ENCODE assay signal across 15 mouse cellular contexts in genomic region chr17:67133026-67133425, GRCm38 (mm10).
A peak's percentile ranks its signal among the peaks of the same experiment; 100 is the strongest.
DNase-seq lines count a peak whose midpoint lies in the region; ATAC-seq and TF ChIP-seq lines count a peak whose summit lies in the region.
"Had no signal": no experiment of that assay in that cellular context is flagged by ENCODE, and none has a peak within 500 bp of the region (broad histone marks: within the 10 kb centered on the region; RNA-seq: fewer than 3 reads in every experiment).

No protein-coding gene starts in this region.

- no peak for DNase-seq in embryonic facial prominence, embryonic 10.5 days (ENCODE audit: low spot score)
- no peak for DNase-seq in hindbrain, embryonic 14.5 days (ENCODE audit: low spot score)
- no peak for DNase-seq in layer of hippocampus, adult 2 months (ENCODE audit: low spot score in 2 of 2)
- DNase-seq in layer of hippocampus, adult 8-10 months (ENCODE audit: low spot score in 2 of 2) = no peak
- no peak for DNase-seq in adrenal gland, adult 8-10 months
- DNase-seq: thymus, postnatal 14 days had no signal

- H3K9me3 ChIP-seq in embryonic facial prominence, embryonic 12.5 days = no peaks in the 10 kb centered on the region
- no peaks in the 10 kb centered on the region for H3K9me3 ChIP-seq in embryonic facial prominence, embryonic 10.5 days
- H3K9me3 ChIP-seq in hindbrain, embryonic 12.5 days (replicated peaks) = no peaks in the 10 kb centered on the region
- no peaks in the 10 kb centered on the region for H3K9me3 ChIP-seq in hindbrain, embryonic 14.5 days (ENCODE audit: control insufficient read depth, low read length)
- no peaks in the 10 kb centered on the region for H3K9me3 ChIP-seq in limb, embryonic 13.5 days
- H3K9me3 ChIP-seq: embryonic facial prominence, embryonic 15.5 days; forebrain, embryonic 13.5 days; neural tube, embryonic 12.5 days; stomach, embryonic 15.5 days had no signal

- peaks cover 11% of the 10 kb centered on the region for H3K4me1 ChIP-seq in embryonic facial prominence, embryonic 12.5 days
- peaks cover 16% of the 10 kb centered on the region for H3K4me1 ChIP-seq in embryonic facial prominence, embryonic 10.5 days
- peaks cover 8% of the 10 kb centered on the region for H3K4me1 ChIP-seq in hindbrain, embryonic 12.5 days
- peaks cover 9% of the 10 kb centered on the region; the same call in 1 of the 2 replicates for H3K4me1 ChIP-seq in hindbrain, embryonic 14.5 days (replicated peaks; ENCODE audit: control insufficient read depth, insufficient read depth, low read length)
- H3K4me1 ChIP-seq in limb, embryonic 13.5 days = peaks cover 24% of the 10 kb centered on the region
- H3K4me1 ChIP-seq: stomach, embryonic 15.5 days had no signal

- peak overlapping the region; percentile 52; the same call in 1 of the 2 replicates for H3K27ac ChIP-seq in embryonic facial prominence, embryonic 12.5 days
- no peak overlapping the region for H3K27ac ChIP-seq in embryonic facial prominence, embryonic 10.5 days (replicated peaks)
- 0 out of 2 replicates have a peak overlapping the region, but pooled peaks have one; percentile 66 for H3K27ac ChIP-seq in hindbrain, embryonic 12.5 days
- H3K27ac ChIP-seq in hindbrain, embryonic 14.5 days = no peak overlapping the region
- peak overlapping the region; percentile 67; the same call in 1 of the 2 replicates for H3K27ac ChIP-seq in layer of hippocampus, adult 2 months
- peak overlapping the region; percentile 63; the same call in 1 of the 2 replicates for H3K27ac ChIP-seq in limb, embryonic 13.5 days
- H3K27ac ChIP-seq: embryonic facial prominence, embryonic 15.5 days; forebrain, embryonic 13.5 days; macrophage; neural tube, embryonic 12.5 days had no signal

- H3K4me2 ChIP-seq in embryonic facial prominence, embryonic 12.5 days (replicated peaks) = no peak overlapping the region
- no peak overlapping the region for H3K4me2 ChIP-seq in hindbrain, embryonic 12.5 days (replicated peaks)
- no peak overlapping the region for H3K4me2 ChIP-seq in hindbrain, embryonic 14.5 days (replicated peaks)
- H3K4me2 ChIP-seq in limb, embryonic 13.5 days (replicated peaks) = no peak overlapping the region
- H3K4me2 ChIP-seq: embryonic facial prominence, embryonic 15.5 days; forebrain, embryonic 13.5 days; liver, embryonic 11.5 days; neural tube, embryonic 12.5 days; stomach, embryonic 15.5 days had no signal

- no peak overlapping the region for H3K9ac ChIP-seq in embryonic facial prominence, embryonic 12.5 days
- no peak overlapping the region for H3K9ac ChIP-seq in hindbrain, embryonic 12.5 days
- H3K9ac ChIP-seq in hindbrain, embryonic 14.5 days = no peak overlapping the region
- no peak overlapping the region for H3K9ac ChIP-seq in limb, embryonic 13.5 days
- H3K9ac ChIP-seq: embryonic facial prominence, embryonic 15.5 days; forebrain, embryonic 13.5 days; neural tube, embryonic 12.5 days; stomach, embryonic 15.5 days had no signal

- TF ChIP-seq CTCF in layer of hippocampus, adult 2 months (conservative IDR thresholded peaks at IDR 0.05) = no peak

- H3K36me3 ChIP-seq in embryonic facial prominence, embryonic 12.5 days = no peaks in the 10 kb centered on the region
- H3K36me3 ChIP-seq in embryonic facial prominence, embryonic 10.5 days (replicated peaks) = no peaks in the 10 kb centered on the region
- no peaks in the 10 kb centered on the region for H3K36me3 ChIP-seq in hindbrain, embryonic 12.5 days
- no peaks in the 10 kb centered on the region for H3K36me3 ChIP-seq in hindbrain, embryonic 14.5 days (replicated peaks; ENCODE audit: control insufficient read depth, insufficient read depth)
- H3K36me3 ChIP-seq in limb, embryonic 13.5 days = no peaks in the 10 kb centered on the region
- H3K36me3 ChIP-seq: embryonic facial prominence, embryonic 15.5 days; neural tube, embryonic 12.5 days; stomach, embryonic 15.5 days had no signal

- no peak overlapping the region for H3K4me3 ChIP-seq in embryonic facial prominence, embryonic 12.5 days
- H3K4me3 ChIP-seq in embryonic facial prominence, embryonic 10.5 days = no peak overlapping the region
- H3K4me3 ChIP-seq in hindbrain, embryonic 12.5 days = no peak overlapping the region
- H3K4me3 ChIP-seq in hindbrain, embryonic 14.5 days (replicated peaks; ENCODE audit: low read length) = no peak overlapping the region
- no peak overlapping the region for H3K4me3 ChIP-seq in layer of hippocampus, adult 2 months
- H3K4me3 ChIP-seq in limb, embryonic 13.5 days = no peak overlapping the region
- H3K4me3 ChIP-seq: embryonic facial prominence, embryonic 15.5 days; forebrain, embryonic 13.5 days; neural tube, embryonic 12.5 days; stomach, embryonic 15.5 days had no signal

- ATAC-seq in embryonic facial prominence, embryonic 12.5 days (ENCODE audit: insufficient number of reproducible peaks, insufficient read depth, low FRiP score, low TSS enrichment) = no peak
- no peak for ATAC-seq in hindbrain, embryonic 12.5 days (ENCODE audit: low FRiP score)
- no peak for ATAC-seq in hindbrain, embryonic 14.5 days (ENCODE audit: low FRiP score)
- ATAC-seq in limb, embryonic 13.5 days (ENCODE audit: low FRiP score, low read depth) = no peak

- no peaks in the 10 kb centered on the region for H3K27me3 ChIP-seq in embryonic facial prominence, embryonic 12.5 days
- H3K27me3 ChIP-seq in embryonic facial prominence, embryonic 10.5 days (replicated peaks; ENCODE audit: low read depth, poor library complexity, severe bottlenecking) = no peaks in the 10 kb centered on the region
- no peaks in the 10 kb centered on the region for H3K27me3 ChIP-seq in hindbrain, embryonic 12.5 days
- H3K27me3 ChIP-seq in hindbrain, embryonic 14.5 days (ENCODE audit: control insufficient read depth, insufficient read depth, low read length) = no peaks in the 10 kb centered on the region
- no peaks in the 10 kb centered on the region for H3K27me3 ChIP-seq in limb, embryonic 13.5 days
- H3K27me3 ChIP-seq: embryonic facial prominence, embryonic 15.5 days; forebrain, embryonic 13.5 days; neural tube, embryonic 12.5 days; stomach, embryonic 15.5 days had no signal

- 96% methylated on average over 4 of the region's 4 CpGs for WGBS in embryonic facial prominence, embryonic 12.5 days
- WGBS in embryonic facial prominence, embryonic 10.5 days = 90% methylated on average over 4 of the region's 4 CpGs
- WGBS in hindbrain, embryonic 12.5 days = 96% methylated on average over 4 of the region's 4 CpGs
- WGBS in hindbrain, embryonic 14.5 days = 98% methylated on average over 4 of the region's 4 CpGs
- 93% methylated on average over 4 of the region's 4 CpGs for WGBS in limb, embryonic 13.5 days

Comparison
In these comparisons a context has a peak if more than half of its experiments do, and no peak if none do; other contexts are left out.
1. H3K27ac ChIP-seq: peak in embryonic facial prominence, embryonic 12.5 days (single experiment), hindbrain, embryonic 12.5 days (single experiment), layer of hippocampus, adult 2 months (single experiment) and limb, embryonic 13.5 days (single experiment); none in embryonic facial prominence, embryonic 10.5 days (single experiment) and hindbrain, embryonic 14.5 days (single experiment).